Mouse (Mus musculus): Measurements from ENCODE around the gene Olfr368.
A peak's percentile ranks its signal among the peaks of the same experiment; 100 is the strongest.

The Olfr368 gene

GRCm38 (mm10) chr2:37326215-37326614, at the start of gene Olfr368:
Olfr368 (plus strand) TSS chr2:37326515.
- DNase-seq, result no peak

- DNase-seq, result no peak
These were observed 7.0 kb downstream of the Olfr368 start for GRCm38 (mm10) chr2:37333321-37333720.

DNA sequence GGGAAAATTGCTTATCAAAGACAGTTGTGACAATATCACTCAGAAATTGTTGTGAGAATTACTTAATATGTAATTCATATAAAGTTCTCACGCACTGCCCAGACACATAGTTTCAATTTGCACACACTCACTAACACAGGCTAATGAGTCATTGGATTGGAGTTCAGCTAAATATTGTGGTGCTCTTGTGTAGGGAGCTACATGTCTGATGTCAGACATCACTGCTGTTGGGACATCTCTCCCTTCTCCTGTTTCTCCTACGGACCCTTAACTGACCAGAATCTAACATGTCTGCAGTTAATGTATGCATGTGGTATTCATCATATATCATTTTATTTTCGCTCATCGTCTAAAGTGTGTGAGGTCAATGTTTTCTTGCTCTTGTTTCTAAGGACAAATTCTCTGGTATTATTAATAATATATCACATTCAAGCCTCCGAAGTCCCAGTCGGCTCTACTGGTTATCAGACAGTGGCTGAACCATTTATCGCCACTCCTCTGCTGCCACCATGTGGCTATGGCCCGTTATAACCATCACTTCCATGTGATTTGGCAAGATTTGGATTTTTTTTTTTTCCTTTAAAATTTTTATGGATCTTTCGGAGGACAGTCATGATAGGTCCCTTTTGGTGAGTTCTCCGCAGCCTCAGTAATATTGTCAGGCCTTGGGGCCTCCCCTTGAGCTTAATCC, 12.3 kb downstream of the Olfr368 start:
- DNase-seq, result peak; percentile 24 to 30

DNA sequence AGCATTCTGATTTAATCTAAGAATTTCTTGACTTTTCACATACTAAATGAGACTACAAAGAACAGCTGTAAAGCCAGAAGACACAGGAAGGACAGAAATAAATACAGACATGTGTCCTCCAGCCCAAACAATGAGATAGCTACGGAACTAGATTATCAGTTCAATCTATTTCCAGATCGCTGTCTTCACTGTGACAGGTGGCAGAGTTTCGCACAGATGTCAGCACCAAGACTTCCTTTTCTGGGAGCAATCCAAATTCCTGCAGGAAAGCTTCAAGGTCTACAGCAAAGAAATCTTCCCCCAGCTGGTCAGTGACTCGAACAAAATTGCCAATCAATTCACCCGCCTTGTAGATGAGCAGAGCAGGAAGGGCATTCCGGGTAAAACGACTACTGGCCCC, 25.4 kb downstream of the Olfr368 start:
- no peak for DNase-seq

DNA sequence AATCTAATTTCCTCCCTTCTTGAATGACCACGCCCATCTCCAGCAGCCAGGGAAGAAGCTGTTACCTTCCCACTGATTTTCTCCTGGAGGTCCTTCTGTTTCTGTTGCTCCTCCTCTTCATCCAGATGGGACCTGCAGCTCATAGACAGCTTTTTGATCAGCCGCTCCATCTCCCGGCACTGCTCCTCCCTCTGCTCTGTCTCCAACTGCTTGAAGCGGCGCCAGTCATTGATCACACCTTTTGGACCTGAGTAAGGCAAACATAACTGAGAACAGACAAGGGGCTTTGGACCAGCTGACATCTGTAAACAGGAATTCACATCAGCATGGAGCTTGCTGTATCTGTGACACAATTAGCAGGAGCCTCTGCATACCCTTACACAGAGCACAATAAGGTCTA, 29.3 kb downstream of the Olfr368 start:
- no peak for DNase-seq

DNA sequence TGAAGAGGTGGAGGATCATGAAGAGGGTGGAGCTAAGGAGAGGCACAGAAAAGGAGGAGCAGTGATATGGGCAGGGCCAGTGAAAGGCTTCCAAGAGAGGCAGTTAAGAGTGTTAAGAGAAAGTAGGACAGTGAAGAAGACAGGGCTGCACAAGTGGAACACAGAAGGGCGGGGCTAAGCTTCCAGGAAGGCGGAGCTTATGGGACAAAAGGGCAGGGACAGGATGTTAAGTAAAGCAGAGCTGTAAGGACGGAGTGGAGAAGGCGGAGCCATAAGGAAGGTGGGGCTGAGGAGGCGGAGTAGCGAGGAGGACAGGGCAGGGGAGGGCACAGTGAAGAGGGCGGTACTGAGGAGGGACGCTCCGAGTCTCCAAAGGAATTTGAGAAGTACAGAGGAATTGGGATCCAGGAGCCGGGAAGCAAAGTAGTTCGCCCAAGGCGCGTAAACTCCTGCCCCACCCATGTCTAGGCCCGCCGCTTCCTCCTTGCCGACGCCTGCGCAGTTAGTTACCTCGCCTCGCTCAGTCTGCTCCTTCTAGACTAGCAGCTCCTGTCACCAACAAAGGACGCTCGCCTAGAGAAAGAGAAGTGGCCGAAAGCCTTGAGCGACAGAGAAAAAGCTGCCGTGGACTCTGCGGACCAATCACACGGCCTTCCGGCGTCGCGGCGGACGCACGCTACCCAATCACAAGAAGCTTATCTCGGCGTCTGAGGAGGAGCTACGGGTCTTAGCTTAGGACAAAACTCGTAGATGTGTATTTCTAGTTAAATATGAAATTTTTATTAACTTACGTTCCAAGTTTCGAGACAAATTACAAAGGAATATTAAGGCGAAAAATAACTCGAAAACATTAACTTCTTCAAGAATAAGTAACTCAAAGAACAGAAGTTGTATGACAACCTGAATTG, 32.6 kb downstream of the Olfr368 start, which contains the start of gene Pdcl:
Gene Pdcl, minus strand, starts transcription at position 700 of the 908 bp plus-strand sequence.
- peak; percentile 89 to 91 for DNase-seq

DNA sequence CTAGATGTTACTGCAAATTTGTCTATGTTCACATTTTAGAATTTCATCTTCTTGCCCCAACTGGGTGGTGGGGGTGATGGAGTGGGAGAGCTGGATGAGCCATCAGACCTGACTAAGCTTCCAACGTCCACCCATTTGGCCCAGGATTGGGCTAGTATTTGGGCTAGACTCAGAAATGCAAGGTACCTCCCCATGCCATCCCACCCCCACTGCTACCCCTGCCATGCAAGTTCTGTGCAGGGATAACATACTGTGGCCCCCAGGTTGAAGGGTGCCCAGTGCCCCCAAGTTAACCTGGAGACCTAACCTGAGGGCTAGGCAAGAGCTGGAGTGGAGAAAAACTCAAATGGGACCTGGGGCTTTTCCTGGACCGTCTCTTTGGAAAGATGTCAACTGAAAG, 33.6 kb downstream of the Olfr368 start:
- no peak for DNase-seq

- DNase-seq, result no peak
These were observed 44.3 kb downstream of the Olfr368 start for GRCm38 (mm10) chr2:37370651-37371050.

GRCm38 (mm10) chr2:37376018-37376417, 49.7 kb downstream of the Olfr368 start:
- DNase-seq, result no peak

- DNase-seq, result peak; percentile 79 to 80
These were observed 53.9 kb downstream of the Olfr368 start for GRCm38 (mm10) chr2:37380189-37380588.
